Mouse (Mus musculus) embryo, embryonic 9.5 days (tissue): Measurements from ENCODE around the gene Suclg2.

Source experiments
- DNase-seq: peaks from one replicate; pipeline ENCODE4 v3.0.0-alpha.2; 2017; ENCODE audit errors: extremely low spot score

Gene Suclg2

GRCm38 (mm10) chr6:95469521-95469920 is 249.1 kb downstream of the Suclg2 start:
- peak; percentile 4 for DNase-seq

- no peak for DNase-seq
These were observed 253.3 kb downstream of the Suclg2 start for GRCm38 (mm10) chr6:95465322-95465721.

- DNase-seq, result no peak
These were observed 259.2 kb downstream of the Suclg2 start for GRCm38 (mm10) chr6:95459372-95459771.

- DNase-seq, result no peak
These were observed 272.4 kb downstream of the Suclg2 start for GRCm38 (mm10) chr6:95446151-95446550.

- DNase-seq, result no peak
These were observed 273.6 kb downstream of the Suclg2 start for GRCm38 (mm10) chr6:95445036-95445435.
